Mouse (Mus musculus) monocyte, adult 5-6 weeks (primary cell): ENCODE data around the gene Raver1. TPM values are rescaled to one million over a fixed set of nuclear protein-coding genes. Genes with fewer than 3 reads are reported as not detected.

Source experiments
- ATAC-seq: fragments of 153-309, 156-312 bp; replicated peaks from 2 replicates; pipeline ENCODE4 v1.8.0; 2017; ENCODE audit warnings: mild to moderate bottlenecking; ENCODE audit not compliant: low TSS enrichment, insufficient number of reproducible peaks, severe bottlenecking, poor library complexity, low FRiP score
- total RNA-seq: library from RNA; stranded (forward); fragments of 200-1000, 200-491, 200-594 nt; gene quantifications from 3 replicates; pipeline ENCODE4 v1.2.3, GENCODE M21; 2017

Raver1 gene
- total RNA-seq, 1 experiment from 2014 or later, result 8.1 TPM

- no peak for ATAC-seq
These were observed 63.2 kb downstream of the Raver1 start for GRCm38 (mm10) chr9:21028560-21029110.

- ATAC-seq, result no peak
These were observed 64.0 kb downstream of the Raver1 start for GRCm38 (mm10) chr9:21027774-21028290.

GRCm38 (mm10) chr9:21026849-21027248 is 65.0 kb downstream of the Raver1 start:
- no peak for ATAC-seq

GRCm38 (mm10) chr9:21025258-21025810 is 66.5 kb downstream of the Raver1 start:
- no peak for ATAC-seq

Other genes with a start within 250 kb of the Raver1 start
- 5.2 to 12.0 TPM (median 11.8 TPM) in 3 replicates for gene A230050P20Rik, start 223.4 kb downstream of the Raver1 start, total RNA-seq
- 0.49 to 0.57 TPM in 2 of 3 replicates, not detected in the other for gene Angptl6, start 212.3 kb downstream of the Raver1 start, total RNA-seq
- gene Ppan, start 203.8 kb downstream of the Raver1 start, total RNA-seq, result 24.4 to 44.1 TPM (median 26.9 TPM) in 3 replicates
- gene Eif3g, start 193.4 kb downstream of the Raver1 start, total RNA-seq, result 87.5 to 120 TPM (median 97.3 TPM) in 3 replicates
- 44.6 to 108 TPM (median 56.9 TPM) in 3 replicates for gene Dnmt1, start 132.1 kb downstream of the Raver1 start, total RNA-seq
- gene S1pr2, start 115.2 kb downstream of the Raver1 start, total RNA-seq, result 1.6 to 4.4 TPM (median 3.5 TPM) in 3 replicates
- 21.9 to 41.1 TPM (median 25.6 TPM) in 3 replicates for gene Mrpl4, start 89.3 kb downstream of the Raver1 start, total RNA-seq
- gene Icam1, start 76.0 kb downstream of the Raver1 start, total RNA-seq, result 55.1 to 94.2 TPM (median 67.6 TPM) in 3 replicates
- 1.6 to 3.0 TPM in 2 of 3 replicates, not detected in the other for gene Icam4, start 62.6 kb downstream of the Raver1 start, total RNA-seq
- gene Icam5, start 59.9 kb downstream of the Raver1 start, total RNA-seq, result not detected in 3 replicates
- 0.49 TPM in 1 of 3 replicates, not detected in the others for gene Zglp1, start 24.9 kb downstream of the Raver1 start, total RNA-seq
- not detected in 3 replicates for gene Gm49373, start 18.9 kb downstream of the Raver1 start, total RNA-seq
- gene Fdx1l, start 18.4 kb downstream of the Raver1 start, total RNA-seq, result 23.7 to 31.1 TPM (median 24.5 TPM) in 3 replicates
- 2.3 to 5.6 TPM in 2 of 3 replicates, not detected in the other for gene Gm38431, start within 50 bp of the Raver1 start, total RNA-seq
- 38.4 to 87.0 TPM (median 42.5 TPM) in 3 replicates for gene Tyk2, start 39.2 kb upstream of the Raver1 start, total RNA-seq
- 174 to 287 TPM (median 193 TPM) in 3 replicates for gene Cdc37, start 58.0 kb upstream of the Raver1 start, total RNA-seq
- gene Pde4a, start 73.7 kb upstream of the Raver1 start, total RNA-seq, result 2.1 to 5.6 TPM (median 2.5 TPM) in 3 replicates
- 21.7 to 32.5 TPM (median 22.1 TPM) in 3 replicates for gene Keap1, start 147.4 kb upstream of the Raver1 start, total RNA-seq
- 303 to 435 TPM (median 308 TPM) in 3 replicates for gene S1pr5, start 156.4 kb upstream of the Raver1 start, total RNA-seq
- gene Atg4d, start 173.3 kb upstream of the Raver1 start, total RNA-seq, result 31.7 to 39.6 TPM (median 34.6 TPM) in 3 replicates
- gene Kri1, start 196.0 kb upstream of the Raver1 start, total RNA-seq, result 91.2 to 154 TPM (median 120 TPM) in 3 replicates
- gene Cdkn2d, start 199.4 kb upstream of the Raver1 start, total RNA-seq, result 58.8 to 83.6 TPM (median 66.5 TPM) in 3 replicates
- 1.6 to 2.0 TPM (median 1.8 TPM) in 3 replicates for gene Ap1m2, start 220.3 kb upstream of the Raver1 start, total RNA-seq
- 230 to 297 TPM (median 259 TPM) in 3 replicates for gene Slc44a2, start 228.7 kb upstream of the Raver1 start, total RNA-seq